Mouse (Mus musculus) embryonic facial prominence, embryonic 11.5 days (tissue): ENCODE measurements around the gene Slc7a1. TPM values are rescaled to one million over a fixed set of nuclear protein-coding genes. Genes with fewer than 3 reads are reported as not detected.

Source experiments
- ATAC-seq: fragments of 200-750 bp; cut with Nextera tagmentation; replicated peaks from 2 replicates; pipeline ENCODE4 v1.8.0; 2017; ENCODE audit warnings: low read depth; ENCODE audit not compliant: insufficient number of reproducible peaks, low FRiP score, low TSS enrichment
- DNase-seq: peaks from one replicate; pipeline ENCODE4 v3.0.0-alpha.2; 2015; ENCODE audit warnings: low spot score
- H3K27ac ChIP-seq: fragments of 300-500 bp; sonication (generic); replicated peaks from 2 replicates; pipeline ENCODE4 v1.5.1; 2014; ENCODE audit warnings: mild to moderate bottlenecking, low read depth, low read length, control low read depth
- H3K27me3 ChIP-seq: fragments of 300-500 bp; sonication (generic); 2 replicates; pipeline ENCODE4 v1.6.1; 2014; ENCODE audit warnings: mild to moderate bottlenecking, low read length, moderate library complexity, mixed read lengths; ENCODE audit not compliant: control insufficient read depth, insufficient read depth
- H3K36me3 ChIP-seq: fragments of 300-500 bp; sonication (generic); replicated peaks from 2 replicates; pipeline ENCODE4 v1.6.1; 2014; ENCODE audit warnings: low read depth, mild to moderate bottlenecking, low read length, moderate library complexity, mixed read lengths; ENCODE audit not compliant: control insufficient read depth, insufficient read depth
- H3K4me1 ChIP-seq: fragments of 300-500 bp; sonication (generic); 2 replicates; pipeline ENCODE4 v1.6.1; 2014; ENCODE audit warnings: low read length, mixed read lengths; ENCODE audit not compliant: control insufficient read depth, insufficient read depth
- H3K4me2 ChIP-seq: fragments of 300-500 bp; sonication (generic); 2 replicates; pipeline ENCODE4 v1.6.1; 2014; ENCODE audit warnings: low read depth, mild to moderate bottlenecking, control low read depth, low read length, moderate library complexity
- H3K4me3 ChIP-seq: fragments of 300-500 bp; sonication (generic); 2 replicates; pipeline ENCODE4 v1.5.1; 2014; ENCODE audit warnings: low read depth, low read length, control low read depth
- H3K9ac ChIP-seq: fragments of 300-500 bp; sonication (generic); replicated peaks from 2 replicates; pipeline ENCODE4 v1.6.1; 2014; ENCODE audit warnings: mild to moderate bottlenecking, control low read depth, low read length
- H3K9me3 ChIP-seq: fragments of 300-500 bp; sonication (generic); replicated peaks from 2 replicates; pipeline ENCODE4 v1.6.1; 2016; ENCODE audit warnings: mild to moderate bottlenecking, low read length, inconsistent platforms, mixed read lengths; ENCODE audit not compliant: control insufficient read depth
- WGBS: fragments of 180-500 bp; shearing (Covaris S2); extraction: QIAGEN DNeasy Blood & Tissue Kit; methylation state at CpG from one replicate; pipeline ENCODE4 v1.1.7; 2014; 5-methylcytosine and 5-hydroxymethylcytosine counted together
- polyA plus RNA-seq: library from polyadenylated mRNA; unstranded; fragments of >200 nt; fragmentation: Nextera tagmentation; extraction: Ambion mirVana; gene quantifications from 2 replicates; pipeline ENCODE4 v1.2.1, GENCODE M21; 2014

Slc7a1 gene
- polyA plus RNA-seq, 1 experiment from 2014 or later: 10.9 TPM

DNA sequence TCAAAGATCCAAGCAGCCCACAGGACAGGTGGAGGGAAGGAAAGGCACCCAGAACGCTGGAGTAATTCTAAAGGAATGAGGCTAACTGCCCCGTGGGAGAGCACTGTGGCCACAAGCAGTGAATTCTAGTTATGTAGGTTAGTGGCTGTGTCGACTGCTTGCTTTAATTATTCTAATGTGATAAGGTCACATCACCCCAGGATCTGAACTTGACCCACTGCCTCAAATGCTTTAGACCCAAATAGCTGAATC lies 38.0 kb downstream of the Slc7a1 start:
- H3K4me3 ChIP-seq: no peak overlapping the region
- DNase-seq (no peak), ATAC-seq (no peak)
- H3K4me2 ChIP-seq: no peak overlapping the region
- H3K27me3 ChIP-seq: no peaks in the 10 kb centered on the region
- no peak overlapping the region for H3K9ac ChIP-seq
- H3K36me3 ChIP-seq: no peaks in the 10 kb centered on the region
- no peak overlapping the region for H3K27ac ChIP-seq
- WGBS: 30% methylated on average over 3 of the region's 3 CpGs
- H3K9me3 ChIP-seq: no peaks in the 10 kb centered on the region
- no peaks in the 10 kb centered on the region for H3K4me1 ChIP-seq

DNA sequence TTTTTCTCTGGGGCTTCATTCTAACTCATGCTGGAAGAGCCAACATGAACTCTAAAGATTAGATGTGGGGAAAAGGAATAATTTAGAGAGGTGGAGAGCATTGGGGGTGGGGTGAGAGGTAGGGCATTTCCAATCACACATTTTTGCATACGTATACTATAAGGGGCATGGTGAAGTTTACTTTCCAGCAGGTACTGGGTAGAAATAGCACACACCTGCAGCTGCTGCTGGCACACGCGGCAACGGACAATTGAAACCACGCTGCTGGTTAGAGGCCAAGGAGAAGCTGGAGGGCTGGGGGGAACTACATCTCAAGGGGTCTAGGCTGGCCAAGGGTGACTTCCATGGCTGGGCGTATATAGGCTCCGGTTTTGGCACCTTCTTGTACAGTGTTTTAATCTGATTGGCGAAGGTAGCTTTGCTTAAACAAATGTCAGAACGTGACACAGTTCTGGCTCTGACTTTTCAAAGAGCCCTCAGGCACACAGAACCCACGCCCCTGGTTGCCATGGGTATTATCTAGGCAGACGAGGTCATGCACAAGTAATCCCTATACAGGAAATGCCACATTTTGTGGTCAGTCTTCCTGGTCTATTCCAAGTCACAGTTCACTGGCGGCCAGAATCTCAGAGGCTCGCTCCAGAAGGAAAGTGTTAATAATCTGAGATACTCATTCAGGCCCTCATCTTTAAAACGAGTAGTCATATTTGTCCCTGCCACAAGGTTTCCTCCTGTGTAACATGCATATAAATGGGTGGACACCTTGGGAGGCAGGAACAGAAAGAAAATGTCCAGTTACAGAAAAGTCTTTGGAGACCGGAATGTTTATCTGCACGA lies 38.6 kb downstream of the Slc7a1 start:
- 50% methylated on average over 16 of the region's 16 CpGs for WGBS
- Histone ChIP-seq H3K4me2 (no peak overlapping the region), H3K9me3 (no peaks in the 10 kb centered on the region), H3K36me3 (no peaks in the 10 kb centered on the region), H3K27me3 (no peaks in the 10 kb centered on the region), H3K27ac (no peak overlapping the region), H3K4me3 (no peak overlapping the region), H3K4me1 (no peaks in the 10 kb centered on the region), H3K9ac (no peak overlapping the region)
- DNase-seq: peak; percentile 21
- no peak for ATAC-seq

DNA sequence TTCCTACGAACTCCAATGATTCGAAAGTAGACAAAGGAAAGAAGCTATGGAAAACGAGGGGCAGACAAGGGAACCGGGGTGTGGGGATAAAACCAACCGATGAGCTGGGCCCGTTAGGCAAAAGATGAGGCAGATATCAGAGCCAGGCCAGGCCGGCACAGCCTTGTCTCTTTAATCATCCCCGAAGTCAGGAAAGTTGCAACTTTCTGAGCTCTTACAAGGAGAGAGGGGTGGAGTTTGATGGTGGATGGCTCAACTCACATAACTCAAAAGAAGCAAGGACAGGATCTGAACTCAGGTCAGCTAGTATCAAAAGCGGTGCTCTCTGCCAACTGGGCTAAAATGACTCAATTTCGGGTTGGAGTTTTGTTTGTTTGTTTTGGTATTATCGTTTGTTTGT lies 40.6 kb downstream of the Slc7a1 start:
- no peak for DNase-seq
- WGBS: 90% methylated on average over 11 of the region's 11 CpGs
- no peak for ATAC-seq
- H3K4me3 ChIP-seq: no peak overlapping the region
- H3K4me1 ChIP-seq: no peaks in the 10 kb centered on the region
- H3K27ac ChIP-seq: no peak overlapping the region
- no peaks in the 10 kb centered on the region for H3K27me3 ChIP-seq
- no peak overlapping the region for H3K4me2 ChIP-seq
- no peaks in the 10 kb centered on the region for H3K9me3 ChIP-seq
- no peak overlapping the region for H3K9ac ChIP-seq
- no peaks in the 10 kb centered on the region for H3K36me3 ChIP-seq

DNA sequence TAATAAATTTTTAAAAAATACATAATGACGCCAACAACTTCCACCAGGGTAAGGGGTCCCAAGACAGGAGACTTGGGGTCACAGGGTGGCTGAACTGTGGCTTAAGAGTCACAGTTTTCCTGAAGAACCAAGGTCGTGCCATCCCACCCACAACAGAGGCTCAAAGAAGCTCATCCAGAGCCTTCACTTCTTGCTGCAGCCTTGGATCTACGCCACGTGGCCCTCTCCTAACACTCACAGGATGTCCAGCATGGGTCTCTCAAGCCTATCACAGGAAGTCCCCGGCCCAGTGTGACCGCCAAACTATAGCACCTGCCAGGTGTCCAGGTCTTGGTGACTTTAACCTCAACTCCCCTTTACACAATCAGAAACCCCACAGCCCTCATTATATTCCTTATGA lies 42.5 kb downstream of the Slc7a1 start:
- Histone ChIP-seq H3K36me3 (no peaks in the 10 kb centered on the region), H3K4me2 (no peak overlapping the region), H3K27ac (no peak overlapping the region), H3K9me3 (no peaks in the 10 kb centered on the region), H3K4me3 (no peak overlapping the region), H3K4me1 (no peaks in the 10 kb centered on the region), H3K27me3 (no peaks in the 10 kb centered on the region), H3K9ac (no peak overlapping the region)
- 91% methylated on average over 6 of the region's 6 CpGs for WGBS
- ATAC-seq (no peak), DNase-seq (no peak)

DNA sequence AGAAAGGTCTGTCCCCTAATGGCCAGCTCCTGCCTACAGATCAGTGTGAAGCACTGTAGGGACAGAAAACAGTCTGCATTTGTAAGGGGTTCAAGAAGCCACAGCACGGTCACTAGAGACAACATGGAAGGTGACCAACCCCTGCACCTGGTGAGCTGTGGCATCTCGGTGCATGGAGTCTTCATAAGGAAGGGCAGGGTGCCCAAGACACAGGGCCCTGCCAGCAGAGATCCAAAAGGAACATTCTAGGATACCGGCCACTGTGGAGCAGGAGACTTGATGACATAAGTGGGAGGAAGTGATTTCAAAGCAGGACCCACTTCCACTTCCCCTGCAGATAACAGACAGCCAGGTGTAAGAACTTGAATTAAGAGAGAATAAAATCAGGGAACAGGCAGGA lies 43.9 kb downstream of the Slc7a1 start:
- no peak for DNase-seq
- Histone ChIP-seq H3K4me2 (no peak overlapping the region), H3K27ac (no peak overlapping the region), H3K9me3 (no peaks in the 10 kb centered on the region), H3K9ac (no peak overlapping the region), H3K36me3 (no peaks in the 10 kb centered on the region), H3K27me3 (no peaks in the 10 kb centered on the region), H3K4me3 (no peak overlapping the region), H3K4me1 (no peaks in the 10 kb centered on the region)
- no peak for ATAC-seq
- whole genome bisulfite sequencing: 82% methylated on average over 3 of the region's 3 CpGs

DNA sequence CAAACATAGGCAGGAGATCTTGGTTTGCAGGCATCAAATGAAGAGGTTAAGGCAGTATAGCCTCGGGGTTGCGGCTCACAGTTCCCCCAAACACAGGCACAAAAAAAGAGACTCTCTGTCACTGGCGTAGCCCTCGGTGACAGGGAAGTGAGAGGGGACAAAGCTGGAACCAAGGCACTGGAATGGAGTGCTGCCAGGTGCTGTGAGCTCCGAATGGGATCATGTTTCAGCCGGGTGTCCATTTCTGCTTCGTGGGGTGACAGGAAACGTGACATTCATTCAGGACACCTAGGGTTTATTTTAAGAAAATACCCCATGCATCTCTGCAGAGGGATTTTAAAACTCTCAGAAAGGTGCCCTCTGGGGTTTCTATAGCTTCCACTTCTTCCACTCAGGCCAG lies 45.2 kb downstream of the Slc7a1 start:
- Histone ChIP-seq H3K4me3 (no peak overlapping the region), H3K4me1 (no peaks in the 10 kb centered on the region), H3K9me3 (no peaks in the 10 kb centered on the region), H3K27me3 (no peaks in the 10 kb centered on the region), H3K9ac (no peak overlapping the region), H3K27ac (no peak overlapping the region), H3K36me3 (no peaks in the 10 kb centered on the region), H3K4me2 (no peak overlapping the region)
- DNase-seq: no peak
- no peak for ATAC-seq
- WGBS: 48% methylated on average over 8 of the region's 8 CpGs

DNA sequence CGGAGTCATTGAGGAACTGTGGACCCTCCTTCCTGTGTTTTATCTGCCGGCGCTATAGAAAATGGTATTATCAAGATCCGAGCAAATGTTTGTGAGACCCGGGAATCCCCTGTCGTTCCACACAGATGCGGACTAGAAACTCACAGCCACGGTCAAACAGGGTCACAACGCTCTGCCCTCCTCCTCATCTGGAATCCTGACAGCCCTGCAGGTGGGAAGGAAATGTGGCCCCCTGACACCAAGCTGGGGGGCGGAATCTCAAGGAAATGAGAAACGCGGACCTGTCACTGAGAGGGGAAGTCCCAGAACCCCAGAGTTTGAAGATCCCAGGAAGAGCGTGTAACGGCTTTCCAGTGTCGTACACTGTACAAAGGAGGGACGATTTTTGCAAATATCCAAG lies 46.3 kb downstream of the Slc7a1 start:
- Histone ChIP-seq H3K4me2 (no peak overlapping the region), H3K27ac (no peak overlapping the region), H3K4me1 (no peaks in the 10 kb centered on the region), H3K4me3 (no peak overlapping the region), H3K9me3 (no peaks in the 10 kb centered on the region), H3K9ac (no peak overlapping the region), H3K36me3 (no peaks in the 10 kb centered on the region), H3K27me3 (no peaks in the 10 kb centered on the region)
- WGBS: 73% methylated on average over 16 of the region's 16 CpGs
- no peak for ATAC-seq
- no peak for DNase-seq

DNA sequence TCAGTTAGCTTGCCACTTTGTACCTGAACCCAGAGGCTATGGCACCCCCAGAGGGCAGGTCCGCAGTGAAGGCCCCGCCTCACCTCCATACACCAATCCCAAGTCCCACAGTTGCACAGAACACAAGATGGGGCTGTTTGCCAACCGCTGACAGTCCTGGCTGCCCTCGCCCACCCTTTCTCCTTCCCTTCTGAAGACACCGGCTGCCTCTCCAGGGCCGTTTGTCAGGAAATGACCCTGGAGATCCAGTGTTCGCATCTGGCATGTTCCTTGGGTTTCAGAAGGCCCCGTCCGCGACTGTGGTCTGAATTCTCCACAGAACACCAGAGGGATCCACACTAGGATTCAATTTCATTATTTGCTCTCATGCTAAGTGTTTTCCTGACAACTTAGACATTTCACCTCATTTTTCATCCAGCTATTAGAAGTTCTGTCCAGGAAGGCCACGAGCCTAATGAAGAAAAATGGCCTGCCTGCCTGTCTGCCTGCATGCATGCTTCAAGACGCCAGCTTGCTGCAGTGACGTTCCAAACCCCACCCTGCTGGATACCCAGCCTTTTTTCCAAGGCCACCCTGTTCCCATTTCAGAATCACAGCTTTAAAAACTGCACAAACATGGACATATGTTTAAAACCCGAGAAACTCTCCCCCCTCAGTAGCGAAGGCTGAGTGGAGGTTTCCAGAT lies 50.2 kb downstream of the Slc7a1 start:
- DNase-seq (no peak), ATAC-seq (no peak)
- H3K4me2 ChIP-seq: no peak overlapping the region
- H3K4me3 ChIP-seq: no peak overlapping the region
- H3K9me3 ChIP-seq: no peaks in the 10 kb centered on the region
- no peaks in the 10 kb centered on the region for H3K27me3 ChIP-seq
- H3K36me3 ChIP-seq: no peaks in the 10 kb centered on the region
- no peak overlapping the region for H3K9ac ChIP-seq
- WGBS: 75% methylated on average over 15 of the region's 15 CpGs
- no peak overlapping the region for H3K27ac ChIP-seq
- no peaks in the 10 kb centered on the region for H3K4me1 ChIP-seq
